Mouse (Mus musculus) midbrain, embryonic 15.5 days (tissue): ENCODE results near the gene Asb8. TPM values are rescaled to one million over a fixed set of nuclear protein-coding genes. Genes with fewer than 3 reads are reported as not detected.
A peak's percentile ranks its signal among the peaks of the same experiment; 100 is the strongest.

ENCODE experiments used
- ATAC-seq: fragments of 200-750 bp; cut with Nextera tagmentation; replicated peaks from 2 replicates; pipeline ENCODE4 v1.8.0; 2017; ENCODE audit warnings: moderate TSS enrichment
- H3K27ac ChIP-seq: fragments of 300-500 bp; sonication (generic); 2 replicates; pipeline ENCODE4 v1.5.1; 2015; ENCODE audit warnings: mild to moderate bottlenecking, inconsistent platforms
- H3K27me3 ChIP-seq: fragments of 300-500 bp; sonication (generic); replicated peaks from 2 replicates; pipeline ENCODE4 v1.6.1; 2015; ENCODE audit warnings: inconsistent platforms
- H3K36me3 ChIP-seq: fragments of 300-500 bp; sonication (generic); replicated peaks from 2 replicates; pipeline ENCODE4 v1.6.1; 2015; ENCODE audit warnings: inconsistent platforms
- H3K4me1 ChIP-seq: fragments of 300-500 bp; sonication (generic); 2 replicates; pipeline ENCODE4 v1.6.1; 2015; ENCODE audit warnings: inconsistent platforms
- H3K4me2 ChIP-seq: fragments of 300-500 bp; sonication (generic); 2 replicates; pipeline ENCODE4 v1.6.1; 2015; ENCODE audit warnings: inconsistent platforms, mild to moderate bottlenecking, moderate library complexity
- H3K4me3 ChIP-seq: fragments of 300-500 bp; sonication (generic); 2 replicates; pipeline ENCODE4 v1.5.1; 2015; ENCODE audit warnings: mild to moderate bottlenecking, inconsistent platforms
- H3K9ac ChIP-seq: fragments of 300-500 bp; sonication (generic); 2 replicates; pipeline ENCODE4 v1.6.1; 2015; ENCODE audit warnings: mild to moderate bottlenecking, inconsistent platforms
- H3K9me3 ChIP-seq: fragments of 300-500 bp; sonication (generic); 2 replicates; pipeline ENCODE4 v1.6.1; 2016; ENCODE audit warnings: inconsistent platforms
- WGBS: fragments of 180-500 bp; shearing (Covaris S2); methylation state at CpG from one replicate; pipeline ENCODE4 v1.1.7; 2015; ENCODE audit warnings: mixed read lengths; 5-methylcytosine and 5-hydroxymethylcytosine counted together
- polyA plus RNA-seq: library from polyadenylated mRNA; unstranded; fragments of >200 nt; fragmentation: Nextera tagmentation; extraction: Ambion mirVana; gene quantifications from 2 replicates; pipeline ENCODE4 v1.2.1, GENCODE M21; 2015

The Asb8 gene
- polyA plus RNA-seq, 1 experiment from 2014 or later: 63.3 TPM

DNA sequence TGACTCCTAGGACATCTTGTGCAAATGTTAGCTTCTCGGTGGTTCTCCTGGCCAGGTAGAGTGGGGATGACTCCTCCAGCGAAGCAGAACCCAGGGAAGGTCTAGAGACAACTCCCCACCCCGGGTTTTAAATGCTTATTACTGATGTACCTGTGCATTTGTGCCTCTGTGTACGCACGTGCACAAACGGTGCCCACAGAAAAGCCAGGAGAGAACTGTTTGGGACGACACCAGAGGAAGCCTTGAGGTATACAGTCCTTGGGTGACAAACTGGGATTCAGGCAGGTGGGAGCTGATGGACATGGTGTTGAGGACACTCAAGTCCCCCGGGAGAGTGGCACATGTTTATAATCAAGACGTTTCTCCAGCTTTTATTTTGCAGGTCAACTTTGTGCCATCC, 5.5 kb upstream of the Asb8 start:
- no peaks in the 10 kb centered on the region; the same call in 1 of the 2 replicates for H3K27me3 ChIP-seq
- H3K4me2 ChIP-seq: peak overlapping the region; percentile 54
- H3K4me3 ChIP-seq: peak overlapping the region; percentile 63
- 72% methylated on average over 9 of the region's 9 CpGs for WGBS
- no peaks in the 10 kb centered on the region for H3K9me3 ChIP-seq
- H3K9ac ChIP-seq: no peak overlapping the region
- H3K36me3 ChIP-seq: no peaks in the 10 kb centered on the region
- peaks cover 46% of the 10 kb centered on the region for H3K4me1 ChIP-seq
- ATAC-seq: no peak
- H3K27ac ChIP-seq: no peak overlapping the region

DNA sequence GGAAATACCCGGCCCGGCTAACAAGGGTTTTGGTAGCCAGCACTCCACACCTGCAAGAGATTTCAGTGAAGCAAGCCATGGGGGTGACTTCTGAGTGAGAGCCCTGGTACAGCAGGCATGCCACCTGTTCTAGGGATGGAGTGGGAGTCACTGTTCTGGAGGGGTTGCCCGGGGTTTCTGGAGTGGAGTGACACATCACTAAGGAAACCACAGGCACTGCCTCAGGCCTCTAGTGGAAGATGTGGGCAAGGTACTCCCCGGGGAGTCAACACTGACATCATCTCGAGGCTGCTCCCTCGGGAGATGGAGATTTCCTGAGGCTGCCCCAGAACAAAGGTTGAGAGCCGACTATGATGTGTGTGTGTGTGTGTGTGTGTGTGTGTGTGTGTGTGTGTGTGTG, 4.9 kb upstream of the Asb8 start:
- H3K4me1 ChIP-seq: peaks cover 46% of the 10 kb centered on the region
- ATAC-seq: no peak

DNA sequence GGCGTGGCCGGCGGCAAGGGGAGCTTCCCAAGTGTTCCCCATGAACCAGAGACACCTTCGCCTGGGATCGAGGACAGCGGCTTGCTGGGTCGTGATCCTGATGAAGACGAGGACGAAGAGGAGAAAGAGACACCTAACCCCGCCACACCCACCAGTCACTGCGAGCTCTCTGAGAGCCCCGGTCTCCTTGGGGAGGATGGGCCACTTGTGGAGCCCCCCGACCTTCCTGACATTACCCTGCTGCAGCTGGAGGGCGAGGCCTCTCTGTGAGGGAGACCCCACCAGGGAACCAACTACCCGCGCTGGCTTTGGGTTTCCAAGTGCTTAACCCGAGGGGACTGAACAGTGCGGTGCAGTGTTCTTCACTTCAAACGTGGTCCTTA, 3.2 kb upstream of the Asb8 start:
- ATAC-seq: no peak
- Histone ChIP-seq H3K27me3 (no peaks in the 10 kb centered on the region; the same call in 1 of the 2 replicates), H3K4me3 (peak overlapping the region; percentile 63), H3K27ac (0 out of 2 replicates have a peak overlapping the region, but pooled peaks have one; percentile 94), H3K4me1 (peaks cover 46% of the 10 kb centered on the region), H3K4me2 (peak overlapping the region; percentile 54), H3K36me3 (no peaks in the 10 kb centered on the region), H3K9me3 (no peaks in the 10 kb centered on the region), H3K9ac (peak overlapping the region; percentile 66)
- WGBS: 5% methylated on average over 19 of the region's 19 CpGs

More for the DNA sequence above, 4.9 kb upstream of the Asb8 start:
- Histone ChIP-seq H3K27me3 (no peaks in the 10 kb centered on the region; the same call in 1 of the 2 replicates), H3K36me3 (no peaks in the 10 kb centered on the region), H3K9me3 (no peaks in the 10 kb centered on the region), H3K4me2 (peak overlapping the region; percentile 54), H3K4me3 (peak overlapping the region; percentile 63), H3K9ac (peak overlapping the region; percentile 66; the same call in 1 of the 2 replicates), H3K27ac (peak overlapping the region; percentile 32; the same call in 1 of the 2 replicates)
- WGBS: 28% methylated on average over 7 of the region's 7 CpGs

DNA sequence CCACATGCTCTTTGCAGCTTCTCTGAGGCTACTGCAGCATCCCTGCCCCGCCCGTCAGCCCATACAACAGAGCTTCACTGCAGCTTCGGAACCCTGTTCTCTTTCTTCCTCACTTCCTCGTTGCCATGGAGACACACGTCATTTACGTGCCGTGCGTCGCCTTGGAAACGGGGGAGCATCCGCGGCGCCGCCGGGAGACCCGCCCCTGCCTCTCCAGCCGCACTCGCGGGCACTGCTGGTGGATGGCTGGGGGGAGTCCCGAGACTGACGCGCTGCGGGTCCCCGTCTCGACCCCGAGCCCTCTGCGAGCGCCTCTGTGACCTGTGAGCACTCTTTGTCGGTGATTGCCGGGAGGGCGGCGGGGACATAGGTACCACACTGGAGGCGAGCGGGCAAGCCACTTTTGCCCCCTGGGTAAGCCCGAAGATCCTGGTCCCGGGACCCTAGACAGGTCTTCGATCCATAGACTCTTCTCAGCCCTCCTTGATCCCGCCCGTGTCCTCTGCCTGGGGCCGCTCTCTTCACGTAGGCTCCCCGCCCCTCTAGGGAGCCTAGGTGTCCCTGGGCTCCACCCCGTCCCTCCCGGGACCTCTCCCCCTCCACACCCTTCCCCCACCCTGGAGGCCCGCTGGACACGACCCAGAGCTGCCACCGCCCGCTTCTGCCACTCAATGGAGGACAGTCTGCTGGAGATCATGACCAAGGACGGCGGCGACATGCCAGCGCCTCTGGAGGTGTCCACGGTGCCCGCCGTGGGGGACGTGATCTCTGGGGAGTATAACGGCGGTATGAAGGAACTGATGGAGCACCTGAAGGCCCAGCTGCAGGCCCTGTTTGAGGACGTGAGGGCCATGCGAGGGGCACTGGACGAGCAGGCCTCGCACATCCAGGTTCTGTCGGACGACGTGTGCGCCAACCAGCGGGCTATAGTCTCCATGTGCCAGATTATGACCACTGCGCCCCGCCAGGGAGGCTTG, 2.5 kb upstream of the Asb8 start:
- Histone ChIP-seq H3K27me3 (no peaks in the 10 kb centered on the region; the same call in 1 of the 2 replicates), H3K4me1 (peaks cover 44% of the 10 kb centered on the region)

DNA sequence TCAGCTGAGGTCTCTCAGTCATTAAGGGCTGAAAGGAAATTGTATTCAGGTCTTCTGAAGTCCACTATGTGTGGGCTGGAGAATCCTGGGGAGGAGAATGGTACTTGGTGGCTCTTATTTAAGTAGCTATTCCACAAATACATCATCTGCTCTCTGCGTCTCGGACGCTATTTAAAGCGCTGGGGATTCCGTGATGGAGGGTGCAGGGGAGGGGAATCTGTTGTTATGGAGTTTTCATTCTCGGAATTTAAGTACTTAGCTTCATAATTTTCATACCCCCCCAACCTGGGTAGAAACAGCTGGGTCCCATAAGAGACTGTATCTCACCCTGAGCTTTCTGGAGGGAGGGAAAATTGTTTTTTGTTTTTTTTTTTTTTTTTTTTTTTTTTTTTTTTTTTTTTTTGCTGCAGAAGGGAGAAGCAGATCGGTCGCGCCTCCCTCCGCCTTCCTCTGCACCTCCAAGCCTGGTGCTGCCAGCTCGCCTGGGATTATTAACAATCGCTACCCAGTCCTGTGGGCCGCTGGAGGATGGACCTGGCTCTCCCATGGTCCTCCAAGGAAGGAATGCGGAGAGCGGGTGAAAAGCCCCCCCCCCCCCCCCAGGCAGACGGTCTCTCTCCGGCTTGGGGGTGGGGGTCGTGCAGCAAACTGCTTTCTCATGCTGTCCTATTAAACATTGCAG, 1.7 kb upstream of the Asb8 start, which contains the start of gene Ccdc184:
Ccdc184 (plus strand) TSS at position 196 of the 682 bp plus-strand sequence.
- peak within 1 kb of the TSS; percentile 54 for H3K4me2 ChIP-seq
- H3K4me1 ChIP-seq: peaks cover 44% of the 10 kb centered on the region
- WGBS: under 1% methylated on average over 18 of the region's 18 CpGs
- ATAC-seq: peak; percentile 79
- no peaks in the 10 kb centered on the region for H3K36me3 ChIP-seq
- H3K27me3 ChIP-seq: no peaks in the 10 kb centered on the region; the same call in 1 of the 2 replicates
- H3K4me3 ChIP-seq: peak within 1 kb of the TSS; percentile 63
- no peaks in the 10 kb centered on the region for H3K9me3 ChIP-seq
- H3K9ac ChIP-seq: peak within 1 kb of the TSS; percentile 66
- peak within 1 kb of the TSS; percentile 94 for H3K27ac ChIP-seq

More for the DNA sequence above, 2.5 kb upstream of the Asb8 start:
- H3K4me3 ChIP-seq: peak overlapping the region; percentile 63
- H3K27ac ChIP-seq: peak overlapping the region; percentile 94
- 1% methylated on average over 69 of the region's 69 CpGs for WGBS
- ATAC-seq: peak; percentile 93
- H3K9ac ChIP-seq: peak overlapping the region; percentile 66
- peak overlapping the region; percentile 54 for H3K4me2 ChIP-seq
- no peaks in the 10 kb centered on the region for H3K36me3 ChIP-seq
- H3K9me3 ChIP-seq: no peaks in the 10 kb centered on the region

DNA sequence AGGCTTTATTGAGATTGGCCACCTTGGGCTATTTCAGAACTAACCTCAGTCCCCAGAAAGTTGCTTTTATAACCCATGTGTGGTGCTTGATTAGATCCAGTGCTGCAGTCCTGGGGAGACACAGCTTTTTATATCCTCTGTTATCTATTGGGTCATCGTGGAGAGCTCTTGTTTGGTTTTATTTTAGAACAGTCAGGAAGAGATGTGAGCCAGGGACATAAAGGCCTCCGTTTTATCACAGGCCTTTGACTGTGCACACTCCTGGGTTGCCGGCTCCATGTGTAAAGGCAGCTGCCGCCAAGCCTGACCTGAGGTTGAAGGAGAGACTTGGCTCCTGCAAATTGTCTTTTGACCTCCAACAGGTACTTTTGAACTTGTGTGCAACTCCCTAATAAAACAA, 2.9 kb downstream of the Asb8 start:
- Histone ChIP-seq H3K9ac (no peak overlapping the region), H3K36me3 (no peaks in the 10 kb centered on the region), H3K27ac (no peak overlapping the region), H3K4me2 (no peak overlapping the region), H3K27me3 (no peaks in the 10 kb centered on the region; the same call in 1 of the 2 replicates), H3K9me3 (no peaks in the 10 kb centered on the region), H3K4me3 (no peak overlapping the region), H3K4me1 (peaks cover 7% of the 10 kb centered on the region)
- WGBS: 80% methylated on average over 4 of the region's 4 CpGs
- ATAC-seq: no peak

DNA sequence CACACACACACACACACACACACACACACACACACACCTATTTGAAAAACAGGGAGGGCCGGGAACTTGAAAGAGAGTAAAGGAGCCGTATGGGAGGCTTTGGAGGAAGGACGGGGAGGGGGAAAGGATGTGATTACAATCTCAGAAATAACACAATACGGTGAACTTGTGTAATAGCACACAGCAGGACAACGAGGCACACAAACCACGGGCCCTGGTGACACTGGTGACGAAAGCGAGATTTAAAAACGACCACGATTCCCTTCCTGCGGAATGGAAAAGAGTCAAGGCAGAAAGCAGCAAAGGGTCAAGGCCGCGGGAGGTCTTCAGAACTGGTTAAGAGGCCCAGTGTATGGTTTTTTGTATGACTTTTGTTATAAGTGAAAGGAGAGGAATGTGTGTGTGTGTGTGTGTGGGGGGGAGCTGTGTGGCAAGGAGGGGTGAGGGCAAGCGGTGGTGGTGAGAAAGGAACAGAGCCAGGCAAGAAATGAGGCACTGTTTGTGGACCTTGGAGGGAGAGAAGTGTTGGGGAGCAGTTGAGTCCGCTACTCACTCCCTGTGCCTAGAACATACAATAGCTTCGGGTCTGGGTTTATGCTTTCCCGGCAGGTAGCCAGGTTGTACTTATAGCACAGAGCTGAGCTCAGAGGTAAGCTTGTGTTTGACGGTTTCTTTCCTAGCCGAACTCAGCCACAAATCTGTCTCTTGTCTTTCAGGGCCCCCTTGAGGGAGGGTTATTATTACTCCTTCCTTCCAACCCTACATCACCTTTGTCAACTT, 4.2 kb downstream of the Asb8 start:
- Histone ChIP-seq H3K9me3 (no peaks in the 10 kb centered on the region), H3K27me3 (no peaks in the 10 kb centered on the region; the same call in 1 of the 2 replicates), H3K4me2 (no peak overlapping the region), H3K27ac (no peak overlapping the region), H3K9ac (no peak overlapping the region), H3K36me3 (no peaks in the 10 kb centered on the region), H3K4me1 (no peaks in the 10 kb centered on the region; the same call in 1 of the 2 replicates), H3K4me3 (no peak overlapping the region)
- ATAC-seq: no peak
- WGBS: 56% methylated on average over 19 of the region's 19 CpGs

DNA sequence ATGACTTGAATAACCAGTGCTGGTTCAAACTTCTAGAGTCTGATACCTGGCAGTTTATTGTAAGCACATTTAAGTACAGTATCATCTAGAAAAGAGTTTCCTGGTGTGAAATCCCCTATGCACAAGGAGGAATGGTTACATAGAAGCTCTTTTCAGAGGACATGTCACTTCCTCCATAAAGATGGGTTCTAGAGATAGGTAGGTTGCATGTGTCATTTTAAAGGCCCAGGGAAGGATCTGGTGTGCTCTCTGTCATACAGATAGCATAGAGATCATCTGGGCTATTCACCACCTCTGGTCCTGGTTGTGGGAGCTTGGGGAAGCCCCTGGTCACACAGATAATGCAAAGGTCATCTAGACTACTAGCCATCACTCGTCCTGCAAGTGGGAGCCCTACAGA, 8.2 kb downstream of the Asb8 start:
- Histone ChIP-seq H3K4me3 (no peak overlapping the region), H3K4me1 (no peaks in the 10 kb centered on the region), H3K36me3 (no peaks in the 10 kb centered on the region), H3K9me3 (no peaks in the 10 kb centered on the region), H3K4me2 (no peak overlapping the region), H3K27ac (no peak overlapping the region), H3K9ac (no peak overlapping the region), H3K27me3 (no peaks in the 10 kb centered on the region)
- WGBS: 79% methylated on average over 1 of the region's 1 CpGs
- no peak for ATAC-seq

DNA sequence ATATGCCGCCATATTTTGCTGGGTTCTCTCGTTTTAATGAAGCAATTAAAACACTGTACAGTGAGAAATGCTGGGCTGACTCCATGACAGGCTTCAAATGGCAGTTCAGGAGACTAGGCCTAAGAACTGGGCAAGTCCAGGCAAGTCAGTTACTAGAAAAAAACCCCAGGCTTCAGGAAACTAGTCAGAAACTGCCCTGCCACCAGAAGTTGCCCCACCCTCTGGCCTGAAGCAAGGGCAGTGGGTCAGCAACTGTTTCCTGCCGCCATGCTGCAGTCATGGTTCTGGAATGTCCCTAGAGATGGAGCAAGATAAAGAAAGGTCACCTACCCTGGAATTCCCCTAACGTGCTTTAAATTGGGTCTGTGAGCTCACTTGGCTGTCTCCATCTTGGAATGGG, 9.5 kb downstream of the Asb8 start:
- Histone ChIP-seq H3K4me3 (no peak overlapping the region), H3K27ac (no peak overlapping the region), H3K27me3 (no peaks in the 10 kb centered on the region), H3K36me3 (no peaks in the 10 kb centered on the region), H3K9ac (no peak overlapping the region), H3K4me2 (no peak overlapping the region), H3K4me1 (no peaks in the 10 kb centered on the region), H3K9me3 (no peaks in the 10 kb centered on the region)
- 78% methylated on average over 4 of the region's 4 CpGs for WGBS
- no peak for ATAC-seq

DNA sequence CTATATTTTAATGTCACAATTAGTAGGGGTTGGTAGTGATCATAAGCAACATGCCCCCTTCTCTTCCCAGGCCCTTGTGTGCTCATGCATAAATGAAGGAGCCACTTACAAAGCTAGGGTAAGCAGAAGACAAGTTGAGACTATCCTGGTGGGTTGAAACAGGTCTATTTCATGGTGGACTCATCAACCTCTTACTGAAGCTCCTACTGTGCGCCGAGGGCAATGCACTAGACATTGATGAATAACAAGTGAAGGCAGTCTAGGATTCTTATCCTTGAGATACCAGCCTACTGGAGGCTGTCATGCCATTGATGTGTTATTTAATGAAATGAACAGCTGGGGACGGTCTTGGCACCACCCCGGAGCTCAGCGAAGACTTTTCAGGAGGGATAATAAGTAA, 10.2 kb downstream of the Asb8 start:
- no peak for ATAC-seq
- H3K9me3 ChIP-seq: no peaks in the 10 kb centered on the region
- H3K27ac ChIP-seq: no peak overlapping the region
- H3K9ac ChIP-seq: no peak overlapping the region
- 87% methylated on average over 5 of the region's 5 CpGs for WGBS
- H3K27me3 ChIP-seq: no peaks in the 10 kb centered on the region
- H3K36me3 ChIP-seq: no peaks in the 10 kb centered on the region
- H3K4me3 ChIP-seq: no peak overlapping the region
- no peak overlapping the region for H3K4me2 ChIP-seq
- H3K4me1 ChIP-seq: no peaks in the 10 kb centered on the region

DNA sequence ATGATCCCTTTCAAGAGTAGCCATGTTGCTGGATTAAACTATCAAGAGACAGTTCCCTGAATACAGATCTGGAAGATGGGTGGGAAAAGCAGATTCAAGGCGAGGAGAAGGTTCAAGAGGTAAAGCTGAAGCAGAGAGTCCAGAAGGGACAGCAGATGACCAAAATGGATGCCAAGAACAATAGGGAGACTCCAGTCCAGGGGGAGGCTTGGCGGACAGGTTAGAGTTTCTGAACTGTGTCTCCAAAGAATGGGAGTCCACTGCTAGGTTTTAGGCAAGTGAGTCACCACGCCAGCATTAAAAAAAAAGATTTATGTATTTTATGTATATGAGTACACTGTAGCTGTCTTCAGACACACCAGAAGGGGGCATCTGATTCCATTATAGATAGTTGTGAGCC, 10.8 kb downstream of the Asb8 start:
- Histone ChIP-seq H3K27ac (no peak overlapping the region), H3K27me3 (no peaks in the 10 kb centered on the region), H3K36me3 (no peaks in the 10 kb centered on the region), H3K4me2 (no peak overlapping the region), H3K9ac (no peak overlapping the region), H3K4me1 (no peaks in the 10 kb centered on the region), H3K4me3 (no peak overlapping the region), H3K9me3 (no peaks in the 10 kb centered on the region)
- ATAC-seq: no peak
- WGBS: 80% methylated on average over 3 of the region's 3 CpGs
